In genomic region chr5:114507964-114508363, GRCm38 (mm10) we compare ENCODE assay signal across 22 mouse cellular contexts. TPM values are rescaled to one million over a fixed set of nuclear protein-coding genes. Genes with fewer than 3 reads are reported as not detected.
A peak's percentile ranks its signal among the peaks of the same experiment; 100 is the strongest.
DNase-seq lines count a peak whose midpoint lies in the region; ATAC-seq lines count a peak whose summit lies in the region.
"Had no signal": no experiment of that assay in that cellular context is flagged by ENCODE, and none has a peak within 500 bp of the region (broad histone marks: within the 10 kb centered on the region; RNA-seq: fewer than 3 reads in every experiment).

No protein-coding gene starts in this region.

- 48% methylated on average over 4 of the region's 4 CpGs for WGBS in heart, embryonic 11.5 days (ENCODE audit: insufficient replicate concordance)
- 54% methylated on average over 4 of the region's 4 CpGs for WGBS in kidney, embryonic 14.5 days

- no peak for ATAC-seq in heart, embryonic 11.5 days (replicated peaks; ENCODE audit: insufficient number of reproducible peaks, low FRiP score, low TSS enrichment)
- ATAC-seq in kidney, embryonic 14.5 days (ENCODE audit: low FRiP score, low TSS enrichment): no peak
- ATAC-seq: midbrain, embryonic 15.5 days had no signal

- no peak overlapping the region for H3K27ac ChIP-seq in heart, embryonic 11.5 days (ENCODE audit: low read depth, low read length)
- H3K27ac ChIP-seq in kidney, embryonic 14.5 days (ENCODE audit: low read depth, low read length): no peak overlapping the region
- H3K27ac ChIP-seq: hindbrain, embryonic 14.5 days; left cerebral cortex, adult 2 months; midbrain, embryonic 15.5 days had no signal

- peak; percentile 26 for DNase-seq in cerebellum, postnatal 10 days
- no peak for DNase-seq in cerebellum, adult 11 months
- DNase-seq in heart, postnatal 10 days: peak; percentile 24 to 33
- peak; percentile 32 for DNase-seq in kidney, postnatal 4 days
- no peak for DNase-seq in ovary, postnatal 36 days (ENCODE audit: low spot score)
- DNase-seq: B cell, adult 2 months; cerebellum, adult 18-20 months; gastrocnemius, postnatal 10 days; heart, adult 11 months; layer of hippocampus, adult 9-11 months; lung, adult 18-20 months; right cerebral cortex, postnatal 14 days; spleen, adult 18-20 months; thymus, postnatal 36 days had no signal

- peaks cover 16% of the 10 kb centered on the region for H3K27me3 ChIP-seq in heart, embryonic 11.5 days (ENCODE audit: control insufficient read depth, insufficient read depth, low read length)
- H3K27me3 ChIP-seq in kidney, embryonic 14.5 days (ENCODE audit: control insufficient read depth, insufficient read depth, low read length): 0 out of 2 replicates have a peak, but pooled peaks cover 4% of the 10 kb centered on the region

- no peak overlapping the region for H3K9ac ChIP-seq in heart, embryonic 11.5 days (ENCODE audit: low read depth, low read length)
- H3K9ac ChIP-seq in kidney, embryonic 14.5 days (ENCODE audit: low read depth, low read length): no peak overlapping the region
- H3K9ac ChIP-seq: hindbrain, embryonic 14.5 days; midbrain, embryonic 15.5 days had no signal

- no peaks in the 10 kb centered on the region for H3K9me3 ChIP-seq in heart, embryonic 11.5 days (replicated peaks; ENCODE audit: control insufficient read depth, low read length)
- no peaks in the 10 kb centered on the region for H3K9me3 ChIP-seq in kidney, embryonic 14.5 days (ENCODE audit: control insufficient read depth, low read length)
- H3K9me3 ChIP-seq: embryonic facial prominence, embryonic 10.5 days; midbrain, embryonic 15.5 days had no signal

- H3K4me1 ChIP-seq in heart, embryonic 11.5 days (ENCODE audit: control insufficient read depth, insufficient read depth, low read length): peaks cover 10% of the 10 kb centered on the region
- H3K4me1 ChIP-seq in kidney, embryonic 14.5 days (ENCODE audit: control insufficient read depth, insufficient read depth, low read length): 0 out of 2 replicates have a peak, but pooled peaks cover 3% of the 10 kb centered on the region

- H3K4me3 ChIP-seq in heart, embryonic 11.5 days (ENCODE audit: low read depth, low read length): no peak overlapping the region
- no peak overlapping the region for H3K4me3 ChIP-seq in kidney, embryonic 14.5 days (ENCODE audit: low read length)
- H3K4me3 ChIP-seq: embryonic facial prominence, embryonic 10.5 days; left cerebral cortex, adult 2 months; midbrain, embryonic 15.5 days; myocyte had no signal

- no peaks in the 10 kb centered on the region for H3K36me3 ChIP-seq in heart, embryonic 11.5 days (ENCODE audit: control insufficient read depth, insufficient read depth, low read length)
- H3K36me3 ChIP-seq in kidney, embryonic 14.5 days (ENCODE audit: control insufficient read depth, insufficient read depth, low read length): no peaks in the 10 kb centered on the region
- H3K36me3 ChIP-seq: embryonic facial prominence, embryonic 10.5 days; midbrain, embryonic 15.5 days had no signal

- intact Hi-C loops in heart, postnatal 10 days (cut with DNase I): no loop called here

- H3K4me2 ChIP-seq in heart, embryonic 11.5 days: no peak overlapping the region
- H3K4me2 ChIP-seq in kidney, embryonic 14.5 days (replicated peaks; ENCODE audit: low read depth, low read length): no peak overlapping the region
- H3K4me2 ChIP-seq: hindbrain, embryonic 14.5 days; liver, embryonic 11.5 days; midbrain, embryonic 15.5 days had no signal

RNA-seq across cellular contexts. Expression of gene Fam222a, which starts 59.9 kb away (rescaled TPM):
- total RNA-seq in heart, postnatal 10 days (2021): 1 to 10 TPM; 7.2 to 8.0 TPM
- 0.55 and 0.79 TPM in 2 replicates for polyA plus RNA-seq in heart, embryonic 11.5 days (2014; fragmentation: Nextera tagmentation; extraction: Ambion mirVana)
- 5.6 and 5.8 TPM in 2 replicates for polyA plus RNA-seq in kidney, embryonic 14.5 days (2014; fragmentation: Nextera tagmentation; extraction: Ambion mirVana)

Comparison
In these comparisons a context has a peak if more than half of its experiments do, and no peak if none do; other contexts are left out.
1. DNase-seq: peak in cerebellum, postnatal 10 days (2 of 2), heart, postnatal 10 days (2 of 2) and kidney, postnatal 4 days (2 of 2); none in cerebellum, adult 11 months (single experiment) and ovary, postnatal 36 days (single experiment).